Mouse (Mus musculus): ENCODE measurements around the gene Ly6g6f.

GRCm38 (mm10) chr17:35105740-35106389, 20.5 kb upstream of the Ly6g6f start:
- TF ChIP-seq CTCF (IDR thresholded peaks at IDR 0.05; ENCODE audit: low read depth, low read length), result no peak
- TF ChIP-seq GATA2 (IDR thresholded peaks at IDR 0.05; ENCODE audit: borderline replicate concordance, low read depth, low read length), result no peak
- no peak for TF ChIP-seq TAL1 (conservative IDR thresholded peaks at IDR 0.05; ENCODE audit: low read depth, low read length)
- TF ChIP-seq GATA1 (IDR thresholded peaks at IDR 0.05; ENCODE audit: borderline replicate concordance, low read length), result no peak
- TF ChIP-seq POLR2AphosphoS5 (IDR thresholded peaks at IDR 0.05; ENCODE audit: insufficient replicate concordance, low read depth, low read length), result no peak

Measured in G1E (cell line).